Mouse (Mus musculus) small intestine, adult 2 months (tissue): ENCODE data around the gene Gstz1. TPM values are rescaled to one million over a fixed set of nuclear protein-coding genes. Genes with fewer than 3 reads are reported as not detected.
A peak's percentile ranks its signal among the peaks of the same experiment; 100 is the strongest.
"Not testable (repeated sequence)": the region's sequence is repeated elsewhere in the genome, so short reads cannot be mapped to it uniquely, and the experiment has no call there.

Experiments
- H3K27ac ChIP-seq: fragments of 200-500 bp; 2 replicates; pipeline ENCODE4 v1.5.1; 2012; ENCODE audit warnings: low read depth, low read length, control low read depth, inconsistent platforms; ENCODE audit not compliant: insufficient read depth
- H3K27me3 ChIP-seq: fragments of 200-500 bp; 2 replicates; pipeline ENCODE4 v1.6.1; 2012; ENCODE audit warnings: mild to moderate bottlenecking, moderate library complexity, low read length, inconsistent platforms; ENCODE audit not compliant: control insufficient read depth, insufficient read depth
- H3K36me3 ChIP-seq: fragments of 200-500 bp; 2 replicates; pipeline ENCODE4 v1.6.1; 2012; ENCODE audit warnings: mild to moderate bottlenecking, low read length, control low read depth, inconsistent platforms; ENCODE audit not compliant: control insufficient read depth, insufficient read depth
- H3K4me1 ChIP-seq: fragments of 200-500 bp; 2 replicates; pipeline ENCODE4 v1.6.1; 2012; ENCODE audit warnings: low read length, inconsistent platforms, mixed read lengths; ENCODE audit not compliant: control insufficient read depth, insufficient read depth, insufficient read length
- H3K4me3 ChIP-seq: fragments of 200-500 bp; 2 replicates; pipeline ENCODE4 v1.5.1; 2012; ENCODE audit warnings: low read depth, mild to moderate bottlenecking, control low read depth, inconsistent platforms, low read length, moderate library complexity
- CTCF ChIP-seq: fragments of 200-500 bp; IDR thresholded peaks from 2 replicates; pipeline ENCODE4 v1.5.1; 2012; ENCODE audit warnings: low read depth, mild to moderate bottlenecking, control low read depth, inconsistent platforms, low read length, moderate library complexity, mixed read lengths; ENCODE audit not compliant: insufficient replicate concordance, insufficient read length; ENCODE audit errors: extremely low read depth
- POLR2A ChIP-seq: fragments of 200-500 bp; IDR thresholded peaks from 2 replicates; pipeline ENCODE4 v1.6.1; 2012; ENCODE audit warnings: low read depth, mild to moderate bottlenecking, control low read depth, inconsistent platforms, low read length, moderate library complexity
- WGBS: fragments of 180-500 bp; shearing (Covaris S2); methylation state at CpG from one replicate; pipeline ENCODE4 v1.1.7; 2018; 5-methylcytosine and 5-hydroxymethylcytosine counted together
- polyA plus RNA-seq: library from polyadenylated mRNA; depleted of rRNA; stranded (reverse); fragments of >200 nt; gene quantifications from 2 replicates; pipeline ENCODE4 v1.2.3, GENCODE M21; 2012

Gstz1 gene
- polyA plus RNA-seq, 1 experiment: 23.0 TPM

DNA sequence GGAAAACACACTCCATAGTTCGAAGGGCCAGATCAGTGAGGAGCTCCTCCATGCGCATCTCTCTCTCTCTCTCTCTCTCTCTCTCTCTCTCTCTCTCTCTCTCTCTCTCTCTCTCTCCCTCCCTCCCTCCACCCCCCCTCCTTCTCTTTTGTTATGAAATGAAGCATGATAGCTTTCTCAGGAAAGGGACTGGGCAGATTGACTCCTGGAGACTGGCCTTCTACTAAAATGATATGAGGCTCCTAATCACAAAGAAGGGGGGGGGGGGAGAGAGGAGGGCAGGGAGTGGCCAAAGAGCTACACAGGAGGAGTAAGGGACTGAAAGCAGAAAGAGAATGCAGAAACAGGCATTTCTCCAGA lies 8.6 kb upstream of the Gstz1 start:
- H3K4me3 ChIP-seq: no peak overlapping the region
- WGBS: 81% methylated on average over 2 of the region's 2 CpGs
- H3K27me3 ChIP-seq: no peaks in the 10 kb centered on the region
- H3K27ac ChIP-seq: no peak overlapping the region
- peaks cover 10% of the 10 kb centered on the region; the same call in 1 of the 2 replicates for H3K36me3 ChIP-seq
- H3K4me1 ChIP-seq: no peaks in the 10 kb centered on the region
- TF ChIP-seq POLR2A (no peak), CTCF (no peak)

DNA sequence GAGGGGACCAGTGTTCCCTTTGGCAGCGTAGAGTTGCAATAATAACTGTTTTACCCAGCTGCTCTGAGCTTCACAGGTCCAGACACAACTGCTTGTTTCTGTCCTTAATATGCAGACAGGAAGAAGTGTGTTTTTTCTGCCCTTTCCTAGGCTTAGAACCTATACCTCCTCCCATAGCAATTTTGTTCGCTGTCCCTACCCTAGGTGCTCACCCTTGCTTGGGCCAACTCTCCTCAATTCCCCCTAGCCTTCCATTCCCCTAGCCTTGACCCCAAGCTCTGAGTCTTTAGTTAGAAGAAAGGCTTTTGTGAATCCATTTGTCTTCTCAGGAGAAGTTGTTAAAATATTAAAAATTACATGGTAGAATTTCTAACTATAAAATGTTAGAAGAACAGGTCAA lies 8.2 kb upstream of the Gstz1 start:
- H3K27ac ChIP-seq: no peak overlapping the region
- 91% methylated on average over 2 of the region's 2 CpGs for WGBS
- no peaks in the 10 kb centered on the region for H3K4me1 ChIP-seq
- peaks cover 10% of the 10 kb centered on the region; the same call in 1 of the 2 replicates for H3K36me3 ChIP-seq
- H3K27me3 ChIP-seq: no peaks in the 10 kb centered on the region
- TF ChIP-seq CTCF: no peak
- H3K4me3 ChIP-seq: no peak overlapping the region

DNA sequence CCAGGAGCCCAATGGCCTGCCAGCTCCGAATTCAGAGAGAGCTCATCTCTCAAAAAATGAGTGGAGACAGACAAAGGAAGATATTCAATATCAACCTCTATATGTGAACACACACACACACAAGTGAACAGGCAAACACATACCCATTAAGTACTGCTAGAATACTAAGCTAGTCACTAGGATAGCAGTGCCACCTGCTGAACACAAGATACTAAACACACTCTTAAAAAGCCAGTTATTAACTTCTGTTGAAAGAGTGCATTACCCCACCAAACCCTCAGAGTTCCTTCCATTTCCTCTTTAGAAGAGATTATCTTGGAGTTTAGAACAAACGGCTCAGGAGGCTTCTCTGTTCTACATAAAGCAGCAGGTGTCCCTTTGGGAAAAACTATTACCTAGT lies 4.8 kb upstream of the Gstz1 start:
- Histone ChIP-seq H3K36me3 (peaks cover 7% of the 10 kb centered on the region; the same call in 1 of the 2 replicates), H3K27me3 (no peaks in the 10 kb centered on the region), H3K4me1 (no peaks in the 10 kb centered on the region), H3K4me3 (no peak overlapping the region), H3K27ac (no peak overlapping the region)
- TF ChIP-seq CTCF (no peak), POLR2A (no peak)
- 61% methylated on average over 2 of the region's 2 CpGs for WGBS

DNA sequence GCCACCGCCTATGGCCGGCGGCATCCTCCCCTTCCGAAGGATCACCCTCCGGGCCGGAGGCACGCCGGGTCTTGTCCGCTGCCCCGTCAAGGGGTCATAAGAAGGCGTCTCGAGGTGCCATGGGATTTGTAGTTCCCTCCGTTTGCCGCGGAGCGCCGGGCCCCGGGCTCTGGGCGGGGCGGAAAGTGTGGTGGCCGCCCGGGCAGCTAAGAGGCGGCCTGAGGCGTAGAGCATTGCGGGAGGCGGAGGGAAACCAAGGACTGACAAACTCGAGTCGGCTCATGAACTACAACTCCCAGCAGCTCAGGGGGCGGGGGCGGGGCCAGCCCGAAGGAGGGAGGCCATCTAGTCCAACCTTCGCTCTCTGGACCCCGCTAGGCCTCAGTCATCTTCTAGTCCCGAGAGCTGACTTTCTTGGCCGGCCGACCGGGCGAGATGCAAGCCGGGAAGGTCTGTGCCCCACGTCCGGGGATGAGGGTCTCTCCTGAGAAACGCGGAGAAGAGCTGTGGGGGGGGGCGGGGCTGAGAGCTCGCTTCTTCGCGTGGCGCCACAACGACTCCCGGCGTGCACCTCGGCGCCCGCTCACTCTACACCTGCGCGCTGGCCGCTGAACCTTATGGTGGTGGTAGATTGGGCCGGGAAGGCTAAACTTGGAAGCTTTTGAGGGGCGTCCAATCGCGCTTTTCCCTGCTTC lies 577 bp downstream of the Gstz1 start, which contains the start of gene Pomt2:
Gene Pomt2, minus strand, starts transcription at position 574 of the 695 bp plus-strand sequence.
- H3K4me1 ChIP-seq: no peaks in the 10 kb centered on the region; the same call in 1 of the 2 replicates
- 1% methylated on average over 61 of the region's 61 CpGs for WGBS
- no peaks in the 10 kb centered on the region for H3K36me3 ChIP-seq
- no peak for TF ChIP-seq CTCF
- TF ChIP-seq POLR2A: peak; percentile 54; the same call in 1 of the 2 replicates
- no peaks in the 10 kb centered on the region for H3K27me3 ChIP-seq
- peak within 1 kb of the TSS; percentile 70 for H3K27ac ChIP-seq
- H3K4me3 ChIP-seq: peak within 1 kb of the TSS; percentile 66

DNA sequence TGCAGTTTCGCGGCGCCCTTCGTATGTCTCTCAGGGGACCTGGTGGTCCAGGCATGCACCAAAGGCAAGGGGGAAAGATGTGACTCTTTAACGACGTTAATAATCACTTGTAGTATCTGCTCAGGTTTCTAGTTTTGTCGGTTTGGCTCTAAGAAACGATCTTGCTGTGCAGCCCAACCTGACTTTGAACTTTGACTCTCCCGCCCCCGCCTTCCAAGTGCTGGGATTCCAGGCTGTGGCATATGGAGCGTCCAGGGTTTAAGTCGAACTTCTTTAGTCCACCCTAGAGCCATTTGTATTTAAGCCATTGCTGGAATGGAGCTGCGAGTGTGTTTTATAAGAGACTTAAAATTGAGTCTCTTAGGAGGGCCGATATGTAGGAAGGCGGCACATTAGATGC lies 1.2 kb downstream of the Gstz1 start:
- WGBS: 6% methylated on average over 15 of the region's 15 CpGs
- TF ChIP-seq CTCF: no peak
- no peak for TF ChIP-seq POLR2A
- H3K27me3 ChIP-seq: no peaks in the 10 kb centered on the region
- H3K36me3 ChIP-seq: no peaks in the 10 kb centered on the region
- peak overlapping the region; percentile 66 for H3K4me3 ChIP-seq
- peak overlapping the region; percentile 70 for H3K27ac ChIP-seq
- no peaks in the 10 kb centered on the region; the same call in 1 of the 2 replicates for H3K4me1 ChIP-seq

DNA sequence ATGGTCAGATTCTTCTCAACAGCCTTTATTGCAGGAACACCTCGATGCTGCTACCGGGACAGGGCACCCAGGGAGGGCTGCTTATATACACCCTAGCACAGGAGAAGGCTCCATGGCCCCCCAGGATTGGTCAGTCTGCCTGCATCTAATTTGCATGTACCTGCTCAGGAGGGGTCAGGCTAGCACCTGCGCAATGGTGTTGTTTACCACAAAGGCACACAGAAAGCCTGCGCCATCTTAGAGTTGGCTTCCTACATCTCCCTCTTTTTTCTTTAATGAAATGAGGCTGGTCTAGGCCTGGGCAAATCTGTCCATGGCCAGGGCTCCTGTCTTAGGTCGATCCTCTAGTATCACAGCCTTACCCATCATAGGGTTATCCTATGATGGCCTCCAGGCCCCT lies 2.5 kb downstream of the Gstz1 start:
- Histone ChIP-seq H3K27me3 (no peaks in the 10 kb centered on the region), H3K27ac (no peak overlapping the region), H3K36me3 (no peaks in the 10 kb centered on the region), H3K4me3 (no peak overlapping the region), H3K4me1 (no peaks in the 10 kb centered on the region; the same call in 1 of the 2 replicates)
- 99% methylated on average over 5 of the region's 5 CpGs for WGBS
- no peak for TF ChIP-seq CTCF
- no peak for TF ChIP-seq POLR2A

DNA sequence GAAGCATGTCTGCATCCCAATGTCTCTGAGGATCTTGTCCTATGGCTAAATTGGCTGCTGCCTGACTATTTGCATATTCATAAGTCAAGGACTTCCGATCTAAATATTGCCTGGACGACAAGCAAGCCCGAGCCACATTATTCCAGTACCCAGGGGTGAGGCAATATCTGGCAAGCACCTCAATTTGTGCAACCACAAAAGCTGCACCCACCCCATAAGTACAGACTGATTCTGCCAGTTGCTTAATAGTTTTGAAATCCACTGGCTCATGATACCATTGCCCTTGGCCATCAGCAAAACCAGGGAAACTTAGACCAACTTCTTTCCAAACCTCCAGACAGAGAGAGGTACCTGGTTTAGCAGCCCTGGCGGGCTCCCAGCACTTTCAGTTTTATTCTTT lies 7.5 kb downstream of the Gstz1 start:
- not testable (repeated sequence) for H3K27ac ChIP-seq, H3K27me3 ChIP-seq, H3K36me3 ChIP-seq, H3K4me3 ChIP-seq, H3K4me1 ChIP-seq
- 90% methylated on average over 4 of the region's 4 CpGs for WGBS
